Mouse (Mus musculus) granulocyte monocyte progenitor cell, adult 5-6 weeks (primary cell): Measurements from ENCODE around the gene Mmaa. TPM values are rescaled to one million over a fixed set of nuclear protein-coding genes. Genes with fewer than 3 reads are reported as not detected.
A peak's percentile ranks its signal among the peaks of the same experiment; 100 is the strongest.

Experiments
- ATAC-seq: replicated peaks from 2 replicates; pipeline ENCODE4 v1.8.0; 2016; ENCODE audit warnings: mild to moderate bottlenecking, moderate TSS enrichment, inconsistent platforms; ENCODE audit not compliant: poor library complexity, severe bottlenecking
- total RNA-seq, 2 experiments: library from RNA; stranded (forward) in 1 of 2; stranded (reverse) in 1 of 2; fragments of 200-712, 200-1000 nt in 1 of 2; fragments of >200 nt in 1 of 2; fragmentation: Nextera tagmentation in 1 of 2; gene quantifications; 2 replicates each; pipeline ENCODE4 v1.2.3; 2014 to 2017

Mmaa gene
- total RNA-seq, 2 experiments from 2014 or later, result 2.0 to 7.0 TPM

DNA sequence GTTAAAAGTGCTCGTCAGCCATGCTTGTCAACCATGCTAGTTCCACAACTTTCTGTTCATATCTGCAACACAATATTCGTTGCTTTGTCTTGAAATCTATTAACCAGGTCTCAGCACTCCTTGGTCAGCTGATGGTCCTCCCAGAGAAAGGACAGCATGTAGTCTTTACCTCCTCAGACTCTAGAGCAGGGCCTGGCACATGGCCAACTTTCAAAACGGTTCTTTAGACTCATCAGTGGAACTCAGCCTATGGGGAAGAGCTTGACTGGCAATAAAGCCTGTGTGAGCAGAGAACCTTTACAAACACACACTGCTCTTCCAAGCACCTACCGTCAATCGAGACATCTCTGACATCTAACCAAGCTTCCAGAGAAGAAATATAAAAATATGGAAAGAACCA is 5.1 kb downstream of the Mmaa start:
- no peak for ATAC-seq

DNA sequence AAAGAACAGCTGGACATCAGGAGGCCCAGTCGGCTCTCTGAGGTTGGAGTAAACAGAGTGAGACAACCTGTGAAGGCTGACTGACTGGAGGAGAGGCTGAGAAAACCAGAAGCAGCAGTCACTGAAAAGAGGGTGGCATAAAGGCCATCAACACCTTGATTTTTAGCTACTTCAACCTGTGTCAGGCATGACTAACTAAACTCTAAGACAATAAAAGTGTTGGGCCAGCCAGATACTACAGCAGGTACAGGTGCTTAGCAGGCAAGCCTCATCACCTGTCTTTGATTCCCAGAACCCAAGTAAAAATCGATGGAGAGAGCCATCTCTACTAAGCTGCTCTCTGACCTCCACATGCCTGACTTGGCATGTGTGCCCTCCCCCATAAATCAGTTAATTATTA is 6.1 kb downstream of the Mmaa start:
- ATAC-seq, result no peak

DNA sequence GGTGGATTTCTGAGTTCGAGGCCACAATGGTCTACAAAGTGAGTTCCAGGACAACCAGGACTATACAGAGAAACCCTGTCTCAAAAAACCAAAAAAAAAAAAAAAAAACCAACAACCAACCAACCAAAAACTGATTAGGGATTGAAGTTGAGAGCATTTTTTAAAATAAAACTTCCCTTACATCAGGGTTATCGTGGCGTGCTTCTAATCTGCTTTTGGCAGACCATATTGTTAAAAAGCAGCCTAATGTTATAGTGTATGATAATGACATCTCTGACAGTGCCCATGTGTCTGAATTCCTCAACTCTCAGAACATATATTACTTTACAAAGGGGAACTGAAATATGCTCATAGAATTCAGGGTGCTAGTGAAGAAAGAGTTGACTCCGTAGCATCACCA is 6.5 kb downstream of the Mmaa start:
- ATAC-seq, result no peak

GRCm38 (mm10) chr8:79286424-79286823 is 8.3 kb downstream of the Mmaa start:
- no peak for ATAC-seq

DNA sequence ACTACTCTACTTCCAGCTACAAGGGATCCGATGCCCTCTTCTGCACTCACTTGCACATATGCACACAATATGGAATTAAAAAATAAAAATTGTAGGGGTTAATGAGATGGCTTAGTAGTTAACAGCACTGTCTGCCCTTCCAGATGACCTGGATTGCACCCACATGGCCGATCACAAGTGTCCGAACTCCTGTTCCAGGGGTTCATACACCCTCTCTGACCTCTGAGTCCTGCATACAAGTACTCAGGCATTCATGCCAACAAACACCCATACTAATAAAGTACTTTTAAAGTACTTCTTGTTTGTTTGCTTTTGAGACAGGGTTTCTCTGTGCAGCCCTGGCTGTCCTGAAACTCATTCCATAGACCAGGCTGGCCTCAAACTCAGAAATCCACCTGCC is 10.1 kb downstream of the Mmaa start:
- ATAC-seq, result no peak

DNA sequence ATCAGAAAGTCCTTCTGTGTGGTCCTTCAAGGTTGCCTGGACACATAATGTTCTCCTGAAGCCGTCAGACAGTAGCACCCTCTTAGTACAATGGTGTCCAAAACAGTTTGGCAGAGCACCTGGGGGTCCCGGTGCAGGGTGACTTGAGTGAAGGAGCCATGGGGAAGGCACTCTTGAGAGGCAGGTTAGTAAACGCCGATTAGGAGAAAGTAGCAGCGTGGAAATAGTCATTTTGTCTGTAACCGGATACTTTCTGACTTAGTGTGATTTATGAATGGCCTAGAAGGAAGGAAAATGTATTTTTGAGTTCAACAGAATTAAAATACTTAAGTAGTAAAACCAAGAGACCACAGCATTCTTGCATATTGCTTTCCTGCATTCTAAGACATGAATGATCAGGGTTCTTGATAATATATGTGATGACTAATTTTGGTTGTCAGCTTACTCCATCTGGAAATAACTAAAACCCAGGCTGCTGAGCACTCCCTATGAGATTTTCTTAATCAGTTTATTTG is 13.3 kb downstream of the Mmaa start:
- ATAC-seq, result no peak

DNA sequence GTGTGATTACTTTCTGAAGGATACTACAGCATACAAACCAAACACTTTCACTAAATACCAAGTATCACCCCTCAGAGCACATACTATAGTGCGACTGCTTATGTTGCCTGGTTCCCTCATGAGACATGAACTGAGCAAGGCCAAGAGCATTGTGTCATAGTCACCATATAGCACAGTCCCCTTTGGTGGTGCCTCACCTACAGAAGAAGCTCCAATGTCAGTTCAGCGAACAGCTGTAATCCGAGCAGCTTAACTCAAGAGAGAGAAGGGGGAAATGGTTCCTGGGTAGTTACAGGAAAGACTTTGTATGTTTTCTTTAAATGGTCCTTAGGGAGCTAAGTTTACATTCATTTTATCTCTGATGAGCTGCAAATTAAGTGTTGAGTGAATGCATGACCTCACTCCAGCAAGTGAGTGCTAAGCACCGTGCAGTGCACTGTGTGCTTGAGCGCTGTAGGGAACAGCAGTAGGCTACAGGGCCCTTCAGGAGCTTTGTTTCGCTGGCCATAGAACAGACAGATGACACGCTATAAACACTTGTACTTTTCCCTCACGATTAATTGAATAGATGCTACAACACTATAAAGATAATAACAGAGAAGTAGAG is 17.4 kb downstream of the Mmaa start:
- no peak for ATAC-seq

- no peak for ATAC-seq
Observed at GRCm38 (mm10) chr8:79274940-79275339, 19.8 kb downstream of the Mmaa start.

- ATAC-seq, result no peak
Observed at GRCm38 (mm10) chr8:79273776-79274175, 21.0 kb downstream of the Mmaa start.

- ATAC-seq, result no peak; the same call in 1 of the 2 replicates
Observed at GRCm38 (mm10) chr8:79272676-79273075, 22.1 kb downstream of the Mmaa start.

GRCm38 (mm10) chr8:79268921-79269320 is 25.8 kb downstream of the Mmaa start:
- no peak for ATAC-seq

- ATAC-seq, result no peak
Observed at GRCm38 (mm10) chr8:79261920-79262319, 32.8 kb downstream of the Mmaa start.

DNA sequence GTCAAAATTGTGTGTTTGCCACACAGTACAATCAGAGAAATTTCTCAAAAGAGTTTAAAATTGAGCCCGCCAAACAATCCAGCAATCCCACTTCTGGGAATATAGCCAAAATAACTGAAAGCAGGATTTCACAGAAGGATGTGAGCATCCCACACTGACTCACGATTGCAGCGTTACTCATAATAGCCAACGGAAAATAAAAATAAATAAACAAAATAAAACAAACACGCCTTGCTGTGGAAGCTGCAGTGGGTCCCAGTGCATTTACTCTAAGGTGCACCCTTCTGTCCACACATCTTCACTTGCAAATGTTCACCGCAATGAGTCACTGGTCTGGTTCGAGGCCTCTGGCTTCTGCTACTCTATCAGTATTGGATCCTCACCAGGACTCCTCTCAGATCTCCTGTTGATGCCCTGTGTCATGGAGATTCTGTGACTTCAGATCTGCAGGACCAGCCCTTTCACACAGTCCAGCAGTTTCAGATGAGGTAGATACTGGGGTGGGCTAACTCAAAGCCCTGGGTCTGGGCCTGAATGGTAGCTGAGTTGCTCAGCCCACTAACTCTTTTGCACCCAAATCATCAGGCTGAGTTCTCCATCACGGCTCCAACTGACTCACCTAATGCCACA is 38.5 kb downstream of the Mmaa start:
- no peak for ATAC-seq

DNA sequence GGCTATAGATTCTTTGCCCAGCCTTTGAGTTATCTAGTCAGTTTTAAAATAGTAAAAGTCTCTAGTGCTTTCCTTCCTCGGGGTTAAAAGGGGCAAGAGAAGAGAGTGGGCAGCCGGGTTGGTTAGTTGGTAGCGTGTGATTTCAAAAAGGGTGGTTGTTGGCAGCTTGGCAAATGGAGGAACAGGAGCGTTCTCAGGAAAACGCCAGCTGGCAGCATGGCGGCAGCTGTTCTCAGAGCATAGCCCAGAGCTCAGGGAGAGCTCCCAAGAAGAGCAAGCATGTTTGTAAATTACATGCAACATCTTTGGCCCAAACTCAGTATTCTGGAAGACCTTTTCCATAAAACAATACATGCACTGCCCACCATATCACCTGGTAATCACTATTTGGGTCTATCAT is 41.0 kb downstream of the Mmaa start:
- ATAC-seq, result no peak

- no peak for ATAC-seq
Observed at GRCm38 (mm10) chr8:79248470-79248869, 46.3 kb downstream of the Mmaa start, which contains the start of gene 1700011L22Rik. 1700011L22Rik (minus strand) TSS chr8:79248570.

DNA sequence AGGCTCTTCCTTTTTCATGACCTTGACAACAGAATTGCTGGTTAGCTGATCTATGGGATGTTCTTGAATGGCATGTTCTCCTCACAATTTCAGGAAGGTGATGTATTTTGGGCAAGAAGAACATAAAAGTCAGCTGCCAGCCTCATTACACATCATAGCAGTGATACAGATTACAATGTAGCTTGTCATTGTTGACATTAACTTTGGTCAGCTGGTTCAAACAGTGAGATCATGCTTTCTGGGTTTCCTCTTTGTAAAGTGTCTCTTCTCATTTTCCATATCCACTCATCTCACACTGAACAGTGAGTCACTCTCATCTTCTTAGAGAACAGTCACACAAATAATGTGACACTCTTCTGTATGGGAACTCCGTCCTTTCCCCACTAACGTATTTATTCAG is 51.3 kb downstream of the Mmaa start:
- ATAC-seq, result no peak

DNA sequence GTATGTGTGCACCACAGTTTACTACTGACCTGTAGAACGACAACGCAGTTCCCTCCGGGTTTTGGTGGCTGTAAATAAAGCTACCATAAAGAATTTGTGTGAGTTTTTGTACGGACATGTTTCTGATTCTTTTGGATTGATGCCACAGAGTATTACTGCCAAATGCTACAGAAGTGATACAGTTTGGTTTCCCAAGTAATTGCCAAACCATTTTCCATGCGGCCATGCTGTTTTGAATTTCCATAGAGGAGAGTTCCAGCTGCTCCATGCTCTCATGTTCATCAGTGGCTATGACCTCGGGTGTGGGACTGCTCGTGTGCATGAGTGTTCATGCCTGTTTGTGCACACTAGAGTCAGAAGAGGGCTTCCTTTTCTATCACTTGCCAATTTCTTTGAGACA is 54.7 kb downstream of the Mmaa start:
- no peak for ATAC-seq

DNA sequence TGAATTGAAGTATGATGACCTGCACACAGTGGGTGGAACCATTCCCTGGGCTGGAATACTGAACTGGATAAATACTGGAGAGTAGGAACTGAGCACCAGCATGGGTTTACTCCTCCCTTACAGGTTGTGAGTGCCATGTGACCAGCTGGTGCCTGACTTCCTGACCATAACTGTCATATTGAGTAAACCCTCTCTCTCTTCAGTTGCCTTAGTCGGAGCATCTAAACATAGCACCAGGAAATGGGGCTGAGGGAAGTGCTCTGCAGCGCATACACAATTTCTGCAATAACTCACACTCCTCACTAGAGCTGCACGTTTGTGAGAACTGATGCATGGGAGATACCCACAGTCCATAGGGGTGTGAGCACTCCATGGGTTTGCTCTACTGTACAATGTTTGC is 55.4 kb downstream of the Mmaa start:
- ATAC-seq, result peak; percentile 86

DNA sequence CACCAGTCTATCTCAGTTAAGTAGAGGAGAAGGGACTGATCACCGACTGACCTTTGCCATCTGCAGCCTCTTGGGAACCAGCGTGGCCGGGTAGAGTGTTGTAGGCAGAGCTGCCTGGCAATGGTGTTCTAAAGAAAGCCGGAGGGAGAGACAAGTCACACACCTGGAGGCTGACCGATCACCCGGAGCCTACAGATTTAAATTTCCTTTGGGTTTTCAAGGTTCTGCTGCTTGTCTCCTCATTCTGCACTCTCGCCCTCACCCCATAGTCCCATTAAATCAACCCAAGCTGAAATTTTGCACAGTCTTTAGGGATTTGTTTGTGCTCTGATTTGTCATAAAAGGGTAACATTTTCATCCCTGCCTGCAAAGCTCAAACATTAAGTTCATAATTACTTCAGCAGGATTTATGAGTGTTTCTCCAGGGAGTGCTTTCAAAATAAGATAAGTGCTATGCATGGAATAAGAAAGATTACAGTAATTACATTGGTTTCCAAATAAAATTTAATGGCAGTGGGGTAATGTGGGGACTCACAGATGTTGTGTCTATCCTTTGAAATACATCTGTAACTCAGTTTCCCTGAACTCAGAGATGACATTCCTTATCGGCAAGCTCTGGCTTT is 65.4 kb downstream of the Mmaa start:
- no peak for ATAC-seq

DNA sequence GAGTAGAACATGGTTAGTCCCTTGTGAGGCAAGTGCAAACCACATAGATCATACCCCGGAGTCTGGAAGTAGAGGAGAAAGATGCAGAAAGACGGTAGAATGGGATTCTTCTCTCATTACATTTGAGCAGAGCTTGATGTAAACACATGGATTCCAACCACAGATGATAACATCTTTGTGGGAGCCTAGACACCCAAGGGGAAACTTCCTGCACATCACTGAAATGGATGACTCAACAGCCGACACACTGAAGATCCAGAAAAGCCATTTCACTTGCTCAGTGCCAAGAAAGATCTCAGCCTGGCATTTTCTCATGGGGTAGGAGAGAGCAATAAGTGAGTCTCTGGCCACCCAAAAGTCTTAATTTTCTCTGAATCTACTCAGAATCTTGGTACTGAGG is 66.8 kb downstream of the Mmaa start:
- no peak for ATAC-seq

- no peak for ATAC-seq
Observed at GRCm38 (mm10) chr8:79227194-79227593, 67.5 kb downstream of the Mmaa start.

- ATAC-seq, result peak; percentile 57
Observed at GRCm38 (mm10) chr8:79226046-79226445, 68.7 kb downstream of the Mmaa start.
